Mouse (Mus musculus): ENCODE measurements around the gene Slc44a2. TPM values are rescaled to one million over a fixed set of nuclear protein-coding genes. Genes with fewer than 3 reads are reported as not detected.

Gene Slc44a2
- total RNA-seq, 2 experiments from 2014 or later: 66.4 to 67.7 TPM

Other genes starting within 250 kb of the Slc44a2 start
- gene Gm49373, start 247.6 kb upstream of the Slc44a2 start, total RNA-seq (2021): 1 to 10 TPM in 1 of 2 experiments, not detected in 1; 1.1 TPM
- 10 to 100 TPM; 48.1 to 53.0 TPM for gene Fdx1l, start 247.1 kb upstream of the Slc44a2 start, total RNA-seq (2021)
- gene Gm38431, start 228.7 kb upstream of the Slc44a2 start, total RNA-seq (2021): 1 to 10 TPM; 2.1 to 3.2 TPM
- 10 to 100 TPM; 31.2 to 31.4 TPM for gene Raver1, start 228.7 kb upstream of the Slc44a2 start, total RNA-seq (2021)
- gene Tyk2, start 189.5 kb upstream of the Slc44a2 start, total RNA-seq (2021): 10 to 100 TPM; 11.2 to 13.2 TPM
- gene Cdc37, start 170.7 kb upstream of the Slc44a2 start, total RNA-seq (2021): 100 to 1,000 TPM; 127 to 129 TPM
- 10 to 100 TPM; 65.6 to 67.5 TPM for gene Pde4a, start 155.0 kb upstream of the Slc44a2 start, total RNA-seq (2021)
- gene Keap1, start 81.3 kb upstream of the Slc44a2 start, total RNA-seq (2021): 10 to 100 TPM; 47.9 to 50.8 TPM
- 1 to 10 TPM; 2.2 to 2.3 TPM for gene S1pr5, start 72.3 kb upstream of the Slc44a2 start, total RNA-seq (2021)
- 10 to 100 TPM; 29.7 to 33.9 TPM for gene Atg4d, start 55.4 kb upstream of the Slc44a2 start, total RNA-seq (2021)
- gene Kri1, start 32.7 kb upstream of the Slc44a2 start, total RNA-seq (2021): 10 to 100 TPM; 34.4 to 39.4 TPM
- 10 to 100 TPM; 66.6 to 73.9 TPM for gene Cdkn2d, start 29.3 kb upstream of the Slc44a2 start, total RNA-seq (2021)
- 1 to 10 TPM; 1.1 to 1.9 TPM for gene Ap1m2, start 8.4 kb upstream of the Slc44a2 start, total RNA-seq (2021)
- gene Ilf3, start 47.2 kb downstream of the Slc44a2 start, total RNA-seq (2021): 10 to 100 TPM; 88.4 to 89.2 TPM
- gene Qtrt1, start 91.1 kb downstream of the Slc44a2 start, total RNA-seq (2021): 10 to 100 TPM; 33.2 to 35.1 TPM
- gene Dnm2, start 104.2 kb downstream of the Slc44a2 start, total RNA-seq (2021): 10 to 100 TPM; 60.1 to 66.9 TPM
- 10 to 100 TPM; 18.3 to 19.8 TPM for gene Tmed1, start 189.6 kb downstream of the Slc44a2 start, total RNA-seq (2021)
- gene AB124611, start 205.5 kb downstream of the Slc44a2 start, total RNA-seq (2021): under 1 TPM in 1 of 2 experiments, not detected in 1; 0.58 TPM
- 10 to 100 TPM; 71.7 to 74.1 TPM for gene Carm1, start 226.2 kb downstream of the Slc44a2 start, total RNA-seq (2021)